Mouse (Mus musculus) cerebellum, adult 2 months (tissue): ENCODE results near the gene Ppp1r9b. TPM values are rescaled to one million over a fixed set of nuclear protein-coding genes. Genes with fewer than 3 reads are reported as not detected.
"Not testable (repeated sequence)": the region's sequence is repeated elsewhere in the genome, so short reads cannot be mapped to it uniquely, and the experiment has no call there.

Experiments
- DNase-seq, 2 experiments: peaks; one replicate each; pipeline ENCODE4 v3.0.0; 2021
- H3K27ac ChIP-seq: fragments of 200-500 bp; 2 replicates; pipeline ENCODE4 v1.5.1; 2012; ENCODE audit warnings: low read length, control low read depth, inconsistent platforms; ENCODE audit not compliant: insufficient read depth
- H3K27me3 ChIP-seq: fragments of 200-500 bp; 2 replicates; pipeline ENCODE4 v1.6.1; 2012; ENCODE audit warnings: inconsistent platforms, mild to moderate bottlenecking, low read length, moderate library complexity; ENCODE audit not compliant: control insufficient read depth, insufficient read depth
- H3K4me1 ChIP-seq: fragments of 200-500 bp; 2 replicates; pipeline ENCODE4 v1.6.1; 2011; ENCODE audit warnings: low read length; ENCODE audit not compliant: control insufficient read depth, insufficient read depth
- H3K4me3 ChIP-seq: fragments of 200-500 bp; replicated peaks from 2 replicates; pipeline ENCODE3; 2011; ENCODE audit warnings: mild to moderate bottlenecking, low read depth, low read length, control low read depth; ENCODE audit not compliant: insufficient read depth
- CTCF ChIP-seq: fragments of 200-500 bp; IDR thresholded peaks from 2 replicates; pipeline ENCODE4 v1.5.1; 2011; ENCODE audit warnings: low read depth, mild to moderate bottlenecking, control low read depth, low read length, moderate library complexity, borderline replicate concordance; ENCODE audit not compliant: insufficient read depth
- POLR2A ChIP-seq: fragments of 200-500 bp; IDR thresholded peaks from 2 replicates; pipeline ENCODE4 v1.6.1; 2011; ENCODE audit warnings: low read length, control low read depth, borderline replicate concordance; ENCODE audit not compliant: insufficient read depth
- WGBS: fragments of 180-500 bp; shearing (Covaris S2); methylation state at CpG from one replicate; pipeline ENCODE4 v1.1.7; 2018; 5-methylcytosine and 5-hydroxymethylcytosine counted together
- polyA plus RNA-seq: library from polyadenylated mRNA; depleted of rRNA; stranded (reverse); fragments of >200 nt; gene quantifications from 2 replicates; pipeline ENCODE4 v1.2.3, GENCODE M21; 2012

The Ppp1r9b gene
- polyA plus RNA-seq, 1 experiment = 153 TPM

- Histone ChIP-seq H3K27ac (no peak overlapping the region), H3K27me3 (no peaks in the 10 kb centered on the region), H3K4me3 (no peak overlapping the region), H3K4me1 (peaks cover 9% of the 10 kb centered on the region; the same call in 1 of the 2 replicates)
- WGBS = 82% methylated on average over 9 of the region's 9 CpGs
- TF ChIP-seq CTCF (no peak), POLR2A (no peak)
- DNase-seq = no peak
Measured at GRCm38 (mm10) chr11:94955103-94955502, 35.7 kb upstream of the Ppp1r9b start.

- 74% methylated on average over 9 of the region's 9 CpGs for WGBS
- no peak overlapping the region for H3K27ac ChIP-seq
Measured at GRCm38 (mm10) chr11:94957693-94958064, 33.2 kb upstream of the Ppp1r9b start.

GRCm38 (mm10) chr11:94958065-94958858 is 32.6 kb upstream of the Ppp1r9b start:
- Histone ChIP-seq H3K4me3 (no peak overlapping the region), H3K27ac (no peak overlapping the region), H3K4me1 (peaks cover 21% of the 10 kb centered on the region), H3K27me3 (no peaks in the 10 kb centered on the region)
- TF ChIP-seq POLR2A = no peak
- TF ChIP-seq CTCF = no peak
- DNase-seq = peak; percentile 63 to 72
- WGBS = 20% methylated on average over 8 of the region's 8 CpGs

More at GRCm38 (mm10) chr11:94957693-94958064, 33.2 kb upstream of the Ppp1r9b start:
- Histone ChIP-seq H3K4me1 (peaks cover 15% of the 10 kb centered on the region), H3K4me3 (no peak overlapping the region), H3K27me3 (no peaks in the 10 kb centered on the region)
- no peak for DNase-seq
- no peak for TF ChIP-seq POLR2A
- TF ChIP-seq CTCF = no peak

GRCm38 (mm10) chr11:94962534-94963101 is 28.2 kb upstream of the Ppp1r9b start:
- no peak overlapping the region for H3K4me3 ChIP-seq
- TF ChIP-seq POLR2A (no peak), CTCF (no peak)
- DNase-seq = no peak
- WGBS = 42% methylated on average over 5 of the region's 5 CpGs
- H3K27me3 ChIP-seq = no peaks in the 10 kb centered on the region
- no peak overlapping the region; the same call in 1 of the 2 replicates for H3K27ac ChIP-seq
- H3K4me1 ChIP-seq = peaks cover 22% of the 10 kb centered on the region

- Histone ChIP-seq H3K4me3 (no peak within 1 kb of the TSS), H3K4me1 (peaks cover 23% of the 10 kb centered on the region), H3K27ac (no peak within 1 kb of the TSS), H3K27me3 (no peaks in the 10 kb centered on the region)
- 64% methylated on average over 4 of the region's 4 CpGs for WGBS
- no peak for TF ChIP-seq CTCF
- no peak for TF ChIP-seq POLR2A
- peak in 1 of 2 experiments; percentile 4 for DNase-seq
Measured at GRCm38 (mm10) chr11:94967419-94967818, 23.4 kb upstream of the Ppp1r9b start, which contains the start of gene Hils1. Gene Hils1, plus strand, starts transcription at chr11:94967593.

- Histone ChIP-seq H3K27me3 (no peaks in the 10 kb centered on the region), H3K4me3 (no peak overlapping the region), H3K4me1 (peaks cover 23% of the 10 kb centered on the region), H3K27ac (no peak overlapping the region)
- 69% methylated on average over 7 of the region's 7 CpGs for WGBS
- DNase-seq = peak in 1 of 2 experiments; percentile 17
- no peak for TF ChIP-seq POLR2A
Measured at GRCm38 (mm10) chr11:94968187-94968586, 22.6 kb upstream of the Ppp1r9b start.

- H3K4me3 ChIP-seq, H3K27ac ChIP-seq, H3K27me3 ChIP-seq, DNase-seq: not testable (repeated sequence)
- peaks cover 28% of the 10 kb centered on the region for H3K4me1 ChIP-seq
- 91% methylated on average over 4 of the region's 4 CpGs for WGBS
Measured at GRCm38 (mm10) chr11:94969709-94970108, 21.1 kb upstream of the Ppp1r9b start.
